Mouse (Mus musculus) forebrain, embryonic 16.5 days (tissue): ENCODE results near the gene Rnf183. TPM values are rescaled to one million over a fixed set of nuclear protein-coding genes. Genes with fewer than 3 reads are reported as not detected.

Source experiments
- ATAC-seq: fragments of 200-750 bp; cut with Nextera tagmentation; 2 replicates; pipeline ENCODE4 v1.8.0; 2017; ENCODE audit warnings: mild to moderate bottlenecking, moderate library complexity
- H3K27ac ChIP-seq: fragments of 300-500 bp; sonication (generic); 2 replicates; pipeline ENCODE4 v1.5.1; 2014; ENCODE audit warnings: low read length, control low read depth
- H3K27me3 ChIP-seq: fragments of 300-500 bp; sonication (generic); replicated peaks from 2 replicates; pipeline ENCODE4 v1.6.1; 2014; ENCODE audit warnings: low read length; ENCODE audit not compliant: control insufficient read depth, insufficient read depth
- H3K36me3 ChIP-seq: fragments of 300-500 bp; sonication (generic); 2 replicates; pipeline ENCODE4 v1.6.1; 2014; ENCODE audit not compliant: control insufficient read depth, insufficient read depth
- H3K4me1 ChIP-seq: fragments of 300-500 bp; sonication (generic); replicated peaks from 2 replicates; pipeline ENCODE4 v1.6.1; 2014; ENCODE audit warnings: low read length; ENCODE audit not compliant: control insufficient read depth, insufficient read depth
- H3K4me2 ChIP-seq: fragments of 300-500 bp; sonication (generic); 2 replicates; pipeline ENCODE4 v1.6.1; 2014; ENCODE audit warnings: mild to moderate bottlenecking, low read length, control low read depth
- H3K4me3 ChIP-seq: fragments of 300-500 bp; sonication (generic); replicated peaks from 2 replicates; pipeline ENCODE4 v1.5.1; 2014; ENCODE audit warnings: mild to moderate bottlenecking, low read length, control low read depth
- H3K9ac ChIP-seq: fragments of 300-500 bp; sonication (generic); replicated peaks from 2 replicates; pipeline ENCODE4 v1.6.1; 2014; ENCODE audit warnings: low read depth, low read length, control low read depth
- H3K9me3 ChIP-seq: fragments of 300-500 bp; sonication (generic); 2 replicates; pipeline ENCODE4 v1.6.1; 2016; ENCODE audit warnings: low read length; ENCODE audit not compliant: control insufficient read depth
- WGBS: fragments of 180-500 bp; shearing (Covaris S2); extraction: QIAGEN DNeasy Blood & Tissue Kit; methylation state at CpG from one replicate; pipeline ENCODE4 v1.1.7; 2014; 5-methylcytosine and 5-hydroxymethylcytosine counted together
- polyA plus RNA-seq: library from polyadenylated mRNA; unstranded; fragments of >200 nt; fragmentation: Nextera tagmentation; extraction: Ambion mirVana; gene quantifications from 2 replicates; pipeline ENCODE4 v1.2.1, GENCODE M21; 2015

Rnf183 gene
- polyA plus RNA-seq, 1 experiment from 2014 or later: not detected

GRCm38 (mm10) chr4:62468158-62468557 is 33.1 kb upstream of the Rnf183 start:
- Histone ChIP-seq H3K27me3 (no peaks in the 10 kb centered on the region), H3K27ac (no peak overlapping the region), H3K36me3 (no peaks in the 10 kb centered on the region), H3K4me1 (peaks cover 3% of the 10 kb centered on the region; the same call in 1 of the 2 replicates), H3K9ac (no peak overlapping the region), H3K4me3 (no peak overlapping the region), H3K4me2 (no peak overlapping the region), H3K9me3 (no peaks in the 10 kb centered on the region)
- no peak for ATAC-seq
- WGBS: 97% methylated on average over 1 of the region's 1 CpGs

DNA sequence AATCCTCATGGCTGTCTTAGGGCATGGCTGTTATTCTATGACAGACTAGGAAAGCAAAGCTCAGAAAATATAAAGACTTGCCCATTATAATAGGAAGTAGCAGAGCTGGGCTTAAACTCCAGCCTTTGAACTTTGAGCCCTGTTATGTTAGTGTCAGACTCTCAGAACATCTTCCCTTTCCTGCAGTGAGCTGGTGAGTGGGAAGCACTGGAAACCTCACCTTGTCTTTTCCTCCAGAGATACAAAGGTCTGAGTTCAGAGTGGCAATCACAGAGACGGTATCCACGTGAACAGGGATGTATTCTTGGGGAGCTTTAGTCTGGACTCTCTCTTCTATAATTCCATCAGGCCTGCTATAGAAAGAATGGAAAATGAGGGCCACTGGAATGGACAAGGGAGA is 28.1 kb upstream of the Rnf183 start:
- 92% methylated on average over 2 of the region's 2 CpGs for WGBS
- peaks cover 3% of the 10 kb centered on the region; the same call in 1 of the 2 replicates for H3K36me3 ChIP-seq
- H3K4me3 ChIP-seq: no peak overlapping the region
- no peak overlapping the region for H3K27ac ChIP-seq
- no peaks in the 10 kb centered on the region for H3K9me3 ChIP-seq
- ATAC-seq: no peak
- H3K4me2 ChIP-seq: no peak overlapping the region
- no peaks in the 10 kb centered on the region for H3K4me1 ChIP-seq
- no peak overlapping the region for H3K9ac ChIP-seq
- no peaks in the 10 kb centered on the region for H3K27me3 ChIP-seq

- Histone ChIP-seq H3K27ac (no peak overlapping the region), H3K4me1 (no peaks in the 10 kb centered on the region), H3K27me3 (no peaks in the 10 kb centered on the region), H3K4me2 (no peak overlapping the region), H3K4me3 (no peak overlapping the region), H3K9ac (no peak overlapping the region), H3K9me3 (no peaks in the 10 kb centered on the region), H3K36me3 (peaks cover 3% of the 10 kb centered on the region; the same call in 1 of the 2 replicates)
- WGBS: 93% methylated on average over 8 of the region's 8 CpGs
- ATAC-seq: no peak
Measured at GRCm38 (mm10) chr4:62460348-62460747, 25.3 kb upstream of the Rnf183 start.

- peak; percentile 83 for ATAC-seq
- no peak overlapping the region for H3K4me2 ChIP-seq
- H3K4me3 ChIP-seq: no peak overlapping the region
- no peaks in the 10 kb centered on the region for H3K4me1 ChIP-seq
- H3K27me3 ChIP-seq: no peaks in the 10 kb centered on the region
- 74% methylated on average over 3 of the region's 3 CpGs for WGBS
- H3K9me3 ChIP-seq: no peaks in the 10 kb centered on the region
- H3K36me3 ChIP-seq: peaks cover 3% of the 10 kb centered on the region; the same call in 1 of the 2 replicates
- H3K9ac ChIP-seq: no peak overlapping the region
- no peak overlapping the region for H3K27ac ChIP-seq
Measured at GRCm38 (mm10) chr4:62459081-62459480, 24.0 kb upstream of the Rnf183 start.

DNA sequence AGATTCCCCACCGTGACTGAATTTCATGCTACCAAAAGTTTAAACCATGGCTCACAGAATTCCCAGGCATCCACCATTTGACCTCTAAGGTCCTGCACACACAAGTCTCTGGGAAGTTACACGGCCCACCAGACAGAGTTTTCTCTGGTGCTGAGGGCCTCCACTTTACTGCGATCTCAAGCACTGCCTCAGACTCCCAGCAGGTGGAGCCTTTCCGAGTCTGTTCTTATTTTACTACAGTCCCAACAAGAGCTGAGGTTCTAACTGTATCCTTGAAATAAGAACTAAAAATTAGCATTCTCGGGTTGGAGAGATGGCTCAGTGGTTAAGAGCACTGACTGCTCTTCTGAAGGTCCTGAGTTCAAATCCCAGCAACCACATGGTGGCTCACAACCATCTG is 19.9 kb upstream of the Rnf183 start:
- Histone ChIP-seq H3K36me3 (no peaks in the 10 kb centered on the region), H3K9ac (no peak overlapping the region), H3K9me3 (no peaks in the 10 kb centered on the region), H3K27ac (no peak overlapping the region), H3K4me1 (no peaks in the 10 kb centered on the region), H3K27me3 (no peaks in the 10 kb centered on the region), H3K4me3 (no peak overlapping the region), H3K4me2 (no peak overlapping the region)
- 59% methylated on average over 5 of the region's 5 CpGs for whole genome bisulfite sequencing
- no peak; the same call in 1 of the 2 replicates for ATAC-seq

GRCm38 (mm10) chr4:62440986-62441385 is 5.9 kb upstream of the Rnf183 start:
- Histone ChIP-seq H3K36me3 (no peaks in the 10 kb centered on the region), H3K4me2 (no peak overlapping the region), H3K4me3 (no peak overlapping the region), H3K9ac (no peak overlapping the region), H3K9me3 (no peaks in the 10 kb centered on the region), H3K27ac (no peak overlapping the region), H3K27me3 (no peaks in the 10 kb centered on the region), H3K4me1 (no peaks in the 10 kb centered on the region)
- 75% methylated on average over 4 of the region's 4 CpGs for WGBS
- no peak for ATAC-seq

DNA sequence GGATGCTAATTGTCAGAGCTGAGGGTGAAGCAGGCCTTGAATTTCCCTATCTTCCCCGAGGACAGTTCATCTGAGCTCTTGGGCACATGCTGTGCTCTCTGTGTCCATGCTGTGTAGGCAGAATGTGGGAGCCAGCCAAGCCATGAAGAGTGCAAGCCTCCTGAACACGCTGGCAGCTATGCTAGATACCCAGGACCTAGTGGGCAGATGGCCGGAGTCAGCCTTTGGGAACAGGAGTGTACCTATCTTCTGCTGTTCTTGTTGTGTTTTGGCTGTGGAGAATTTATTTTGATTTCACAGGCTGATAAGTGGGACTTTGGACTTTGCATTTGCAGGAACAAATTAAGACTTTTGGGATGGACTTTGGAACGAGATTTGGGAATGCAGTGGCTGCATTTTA is 5.5 kb upstream of the Rnf183 start:
- no peaks in the 10 kb centered on the region for H3K27me3 ChIP-seq
- H3K4me2 ChIP-seq: no peak overlapping the region
- no peak overlapping the region for H3K4me3 ChIP-seq
- no peaks in the 10 kb centered on the region for H3K4me1 ChIP-seq
- no peaks in the 10 kb centered on the region for H3K9me3 ChIP-seq
- ATAC-seq: no peak
- H3K27ac ChIP-seq: no peak overlapping the region
- WGBS: 75% methylated on average over 4 of the region's 4 CpGs
- no peaks in the 10 kb centered on the region for H3K36me3 ChIP-seq
- H3K9ac ChIP-seq: no peak overlapping the region

- Histone ChIP-seq H3K27ac (no peak overlapping the region), H3K4me1 (no peaks in the 10 kb centered on the region), H3K4me2 (no peak overlapping the region), H3K36me3 (no peaks in the 10 kb centered on the region), H3K9me3 (no peaks in the 10 kb centered on the region), H3K27me3 (no peaks in the 10 kb centered on the region), H3K9ac (no peak overlapping the region), H3K4me3 (no peak overlapping the region)
- ATAC-seq: no peak
- 66% methylated on average over 4 of the region's 4 CpGs for WGBS
Measured at GRCm38 (mm10) chr4:62439793-62440192, 4.7 kb upstream of the Rnf183 start.

DNA sequence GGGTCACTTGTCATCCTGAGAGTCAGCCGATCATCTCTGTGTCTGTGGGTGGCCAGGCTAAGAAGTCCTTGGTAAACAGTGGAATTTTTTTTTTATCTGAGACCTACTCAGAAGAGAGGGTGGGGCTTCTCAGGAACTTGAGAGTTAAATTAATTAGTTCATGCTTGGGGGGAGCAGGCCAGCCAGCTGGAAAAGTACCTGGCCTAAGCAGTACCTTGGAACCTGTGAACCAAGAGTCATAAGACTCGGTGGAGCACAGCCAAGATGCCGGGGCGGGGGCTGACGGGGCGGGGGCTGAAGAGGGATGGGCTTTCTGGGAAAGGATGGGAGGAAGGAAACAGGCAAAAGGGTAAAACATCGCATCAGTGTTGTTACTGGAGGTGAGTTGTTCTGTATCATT is 2.8 kb upstream of the Rnf183 start:
- no peak overlapping the region for H3K27ac ChIP-seq
- H3K36me3 ChIP-seq: no peaks in the 10 kb centered on the region
- H3K4me3 ChIP-seq: no peak overlapping the region
- no peaks in the 10 kb centered on the region for H3K27me3 ChIP-seq
- 83% methylated on average over 7 of the region's 7 CpGs for WGBS
- H3K9me3 ChIP-seq: no peaks in the 10 kb centered on the region
- no peak overlapping the region for H3K9ac ChIP-seq
- ATAC-seq: no peak
- no peaks in the 10 kb centered on the region for H3K4me1 ChIP-seq
- no peak overlapping the region for H3K4me2 ChIP-seq

DNA sequence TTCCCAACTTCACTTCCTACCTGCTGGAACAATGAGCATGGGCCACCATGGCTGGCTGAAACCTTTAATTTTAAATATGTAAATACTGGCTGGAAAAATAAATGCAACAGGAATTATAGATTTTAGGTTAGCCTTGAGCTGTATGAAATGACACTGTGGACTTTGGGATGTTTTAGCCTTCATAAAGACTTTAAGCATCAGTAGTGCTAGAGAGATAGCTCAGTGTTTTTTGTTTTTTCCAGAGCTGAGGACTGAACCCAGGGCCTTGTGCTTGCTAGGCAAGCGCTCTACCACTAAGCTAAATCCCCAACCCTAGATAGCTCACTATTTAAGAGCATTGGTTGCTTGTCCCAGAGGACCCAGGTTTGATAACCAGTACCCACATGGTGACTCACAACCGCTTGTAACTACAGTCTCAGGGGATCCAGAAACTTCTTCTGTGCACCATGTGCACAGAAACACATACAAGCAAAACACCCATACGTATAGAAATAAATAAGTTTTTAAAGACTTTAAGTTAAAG is 2.3 kb upstream of the Rnf183 start:
- Histone ChIP-seq H3K27me3 (no peaks in the 10 kb centered on the region), H3K4me1 (no peaks in the 10 kb centered on the region), H3K36me3 (no peaks in the 10 kb centered on the region), H3K9ac (no peak overlapping the region), H3K4me3 (no peak overlapping the region), H3K9me3 (no peaks in the 10 kb centered on the region), H3K4me2 (no peak overlapping the region), H3K27ac (no peak overlapping the region)
- 90% methylated on average over 3 of the region's 3 CpGs for WGBS
- ATAC-seq: no peak
